Mouse (Mus musculus) adrenal gland, adult 10 weeks (tissue): ENCODE measurements around the gene Mrpl19. TPM values are rescaled to one million over a fixed set of nuclear protein-coding genes. Genes with fewer than 3 reads are reported as not detected.

Experiments used
- polyA plus RNA-seq: library from polyadenylated mRNA; stranded (reverse); fragments of 350-450 nt; fragmentation: Illumina TruSeq; extraction: RNeasy Lipid Tissue Mini Kit (QIAGEN cat#74804); gene quantifications from one replicate; pipeline ENCODE4 v1.2.3, GENCODE M21; 2014; ENCODE audit warnings: low read depth, low replicate concordance

Mrpl19 gene
- 46.7 TPM for polyA plus RNA-seq

GRCm38 (mm10) chr6:81965296-81966067, at the start of gene Mrpl19:
Gene Mrpl19, minus strand, starts transcription at chr6:81965958.

GRCm38 (mm10) chr6:81923523-81924142, 42.1 kb downstream of the Mrpl19 start, which contains the start of gene Gcfc2:
Gene Gcfc2, plus strand, starts transcription at chr6:81923669.

Other genes starting within 250 kb of the Mrpl19 start
- gene Gcfc2, start 42.3 kb downstream of the Mrpl19 start, polyA plus RNA-seq: 20.8 TPM
- gene Eva1a, start 75.1 kb upstream of the Mrpl19 start, polyA plus RNA-seq: 0.47 TPM